Mouse (Mus musculus): Measurements from ENCODE around the gene Napa. TPM values are rescaled to one million over a fixed set of nuclear protein-coding genes. Genes with fewer than 3 reads are reported as not detected.

Napa gene
- polyA plus RNA-seq, 1 experiment from 2014 or later: 203 TPM

DNA sequence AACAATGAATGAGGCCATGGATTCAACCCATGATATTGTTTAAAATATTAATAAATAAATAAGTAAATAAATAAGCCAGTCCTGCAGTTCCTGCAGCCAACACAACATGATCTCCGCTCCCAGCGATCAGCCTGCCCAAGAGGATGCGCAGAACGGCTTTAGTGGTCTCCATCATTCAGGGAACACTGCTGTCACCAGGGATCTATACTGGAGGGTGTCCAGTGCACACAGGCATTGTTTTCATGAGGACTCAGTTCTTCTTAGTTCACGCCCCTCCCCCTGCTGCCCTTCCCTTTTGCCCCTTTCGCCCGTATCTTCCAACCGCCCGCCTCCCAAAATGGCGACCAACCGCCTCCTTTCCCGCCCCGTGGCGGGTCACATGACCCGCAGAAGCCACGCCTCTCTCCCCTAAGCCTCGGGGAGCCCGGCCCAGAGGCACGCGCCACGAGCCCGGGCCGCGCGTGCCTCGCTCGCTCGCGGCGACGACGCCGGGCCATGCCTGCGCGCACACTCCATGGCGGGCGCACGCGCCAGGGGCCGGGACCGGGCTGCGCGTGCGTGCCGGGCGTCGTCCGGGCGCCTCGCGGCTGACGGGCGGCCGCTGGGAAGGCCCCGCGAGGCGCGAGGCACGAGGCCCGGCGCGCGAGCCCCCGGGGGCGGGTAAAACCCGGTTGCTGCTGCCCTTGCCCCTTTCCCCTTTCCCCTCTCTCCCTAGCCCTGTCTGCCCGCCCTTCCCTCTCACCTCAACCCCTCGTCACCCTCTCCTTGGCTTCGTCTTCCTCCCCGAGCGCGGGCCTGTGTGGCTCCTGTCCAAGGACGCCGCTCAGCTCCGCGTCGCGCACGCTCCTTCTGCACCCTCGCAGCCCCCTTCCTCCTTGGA lies 36.8 kb upstream of the Napa start, which contains the start of gene Zfp541:
Gene Zfp541, plus strand, starts transcription at position 596 of the 880 bp plus-strand sequence.
- Histone ChIP-seq H3K4me2 (peak within 1 kb of the TSS; percentile 34; the same call in 1 of the 2 replicates), H3K9me3 (replicated peaks) (0 out of 2 replicates have a peak, but pooled peaks cover 7% of the 10 kb centered on the region), H3K27ac (no peak within 1 kb of the TSS), H3K4me1 (peaks cover 4% of the 10 kb centered on the region; the same call in 1 of the 2 replicates), H3K27me3 (peaks cover 30% of the 10 kb centered on the region), H3K36me3 (no peaks in the 10 kb centered on the region), H3K9ac (no peak within 1 kb of the TSS), H3K4me3 (replicated peaks) (peak within 1 kb of the TSS; percentile 10; the same call in 1 of the 2 replicates)
- 51% methylated on average over 71 of the region's 80 CpGs for WGBS
- no peak for ATAC-seq (replicated peaks; ENCODE audit: low FRiP score)

DNA sequence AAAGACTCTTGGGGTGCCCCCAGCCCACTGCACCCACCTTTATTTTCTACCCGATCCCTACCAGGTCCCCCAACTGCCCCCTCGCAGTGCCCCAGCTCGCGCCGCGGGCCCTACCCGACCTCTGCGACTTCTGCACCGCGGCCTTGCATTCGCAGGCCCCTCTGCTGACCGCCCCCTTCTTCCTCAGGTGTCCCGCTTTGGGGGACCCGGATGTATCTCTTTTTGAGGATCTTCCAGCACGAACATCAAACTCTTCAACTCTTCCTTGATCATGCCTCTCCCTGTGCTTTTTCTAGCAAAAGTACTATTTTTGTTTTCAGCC lies 36.2 kb upstream of the Napa start:
- Histone ChIP-seq H3K9ac (no peak overlapping the region), H3K9me3 (replicated peaks) (0 out of 2 replicates have a peak, but pooled peaks cover 7% of the 10 kb centered on the region), H3K36me3 (no peaks in the 10 kb centered on the region), H3K4me3 (replicated peaks) (no peak overlapping the region), H3K4me1 (peaks cover 4% of the 10 kb centered on the region; the same call in 1 of the 2 replicates), H3K4me2 (no peak overlapping the region), H3K27ac (no peak overlapping the region), H3K27me3 (peaks cover 30% of the 10 kb centered on the region)
- 76% methylated on average over 15 of the region's 15 CpGs for WGBS
- no peak for ATAC-seq (replicated peaks; ENCODE audit: low FRiP score)

GRCm38 (mm10) chr7:16063490-16063889 lies 34.8 kb upstream of the Napa start:
- WGBS: 39% methylated on average over 4 of the region's 4 CpGs
- Histone ChIP-seq H3K36me3 (no peaks in the 10 kb centered on the region), H3K27me3 (peaks cover 30% of the 10 kb centered on the region), H3K4me2 (no peak overlapping the region), H3K4me1 (peaks cover 4% of the 10 kb centered on the region; the same call in 1 of the 2 replicates), H3K9me3 (replicated peaks) (0 out of 2 replicates have a peak, but pooled peaks cover 7% of the 10 kb centered on the region), H3K9ac (no peak overlapping the region), H3K4me3 (replicated peaks) (no peak overlapping the region), H3K27ac (no peak overlapping the region)
- no peak for ATAC-seq (replicated peaks; ENCODE audit: low FRiP score)

GRCm38 (mm10) chr7:16070846-16071245 lies 27.4 kb upstream of the Napa start:
- Histone ChIP-seq H3K27ac (no peak overlapping the region), H3K4me1 (no peaks in the 10 kb centered on the region), H3K9ac (no peak overlapping the region), H3K27me3 (no peaks in the 10 kb centered on the region), H3K4me3 (replicated peaks) (no peak overlapping the region), H3K4me2 (no peak overlapping the region), H3K36me3 (no peaks in the 10 kb centered on the region), H3K9me3 (replicated peaks) (no peaks in the 10 kb centered on the region)
- ATAC-seq (replicated peaks; ENCODE audit: low FRiP score): no peak

DNA sequence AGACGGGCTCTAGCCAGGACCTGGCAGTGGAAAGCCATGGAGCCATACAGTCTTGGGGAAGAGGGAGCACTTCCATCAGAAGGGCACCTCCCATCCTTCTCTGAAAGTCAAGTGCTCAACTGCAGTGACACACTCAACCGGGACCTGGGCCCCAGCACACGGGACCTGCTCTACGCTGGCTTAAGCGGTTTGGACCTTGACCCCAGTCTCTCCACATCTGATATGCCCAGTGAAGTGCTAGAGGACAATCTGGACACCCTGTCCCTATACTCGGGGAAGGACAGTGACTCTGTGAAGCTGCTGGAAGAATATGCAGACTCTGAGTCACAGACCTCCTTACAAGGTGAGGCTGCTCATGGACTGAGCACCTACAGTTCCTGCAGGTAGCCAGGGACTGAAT lies 26.4 kb upstream of the Napa start:
- Histone ChIP-seq H3K27ac (no peak overlapping the region), H3K27me3 (no peaks in the 10 kb centered on the region), H3K36me3 (no peaks in the 10 kb centered on the region), H3K9me3 (replicated peaks) (no peaks in the 10 kb centered on the region), H3K9ac (no peak overlapping the region), H3K4me3 (replicated peaks) (no peak overlapping the region), H3K4me2 (no peak overlapping the region), H3K4me1 (no peaks in the 10 kb centered on the region)
- WGBS: 72% methylated on average over 6 of the region's 6 CpGs
- ATAC-seq (replicated peaks; ENCODE audit: low FRiP score): no peak

GRCm38 (mm10) chr7:16079947-16080346 lies 18.3 kb upstream of the Napa start:
- H3K4me3 ChIP-seq (replicated peaks): no peak overlapping the region
- no peak overlapping the region for H3K9ac ChIP-seq
- no peak overlapping the region for H3K4me2 ChIP-seq
- H3K27ac ChIP-seq: no peak overlapping the region
- no peak for ATAC-seq (replicated peaks; ENCODE audit: low FRiP score)
- H3K36me3 ChIP-seq: no peaks in the 10 kb centered on the region
- no peaks in the 10 kb centered on the region for H3K9me3 ChIP-seq (replicated peaks)
- 0 out of 2 replicates have a peak, but pooled peaks cover 5% of the 10 kb centered on the region for H3K27me3 ChIP-seq
- H3K4me1 ChIP-seq: no peaks in the 10 kb centered on the region
- 70% methylated on average over 1 of the region's 1 CpGs for WGBS

GRCm38 (mm10) chr7:16080581-16080980 lies 17.7 kb upstream of the Napa start:
- Histone ChIP-seq H3K27ac (no peak overlapping the region), H3K9me3 (replicated peaks) (no peaks in the 10 kb centered on the region), H3K9ac (no peak overlapping the region), H3K27me3 (0 out of 2 replicates have a peak, but pooled peaks cover 5% of the 10 kb centered on the region), H3K4me2 (no peak overlapping the region), H3K4me3 (replicated peaks) (no peak overlapping the region), H3K36me3 (no peaks in the 10 kb centered on the region), H3K4me1 (no peaks in the 10 kb centered on the region)
- 63% methylated on average over 4 of the region's 4 CpGs for WGBS
- no peak for ATAC-seq (replicated peaks; ENCODE audit: low FRiP score)

DNA sequence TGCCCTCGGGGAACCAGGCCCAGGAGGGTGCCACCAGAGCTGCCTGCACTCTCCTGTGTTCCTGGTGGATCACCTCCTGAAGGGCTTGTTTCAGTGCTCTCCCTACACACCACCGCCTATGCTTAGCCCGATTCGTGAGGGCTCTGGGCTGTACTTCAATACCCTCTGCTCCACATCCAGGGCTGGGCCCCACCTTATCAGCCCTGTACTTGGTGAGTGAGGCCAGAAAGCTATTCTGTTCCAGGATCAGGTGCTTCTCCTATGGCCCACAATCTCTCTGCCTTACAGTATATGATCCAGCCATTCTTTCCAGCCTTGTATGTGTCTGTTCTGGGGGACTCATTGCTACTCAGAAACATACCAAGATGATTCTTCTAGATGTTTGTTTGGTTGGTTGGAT lies 14.9 kb upstream of the Napa start:
- Histone ChIP-seq H3K9me3 (replicated peaks) (no peaks in the 10 kb centered on the region), H3K9ac (no peak overlapping the region), H3K4me1 (no peaks in the 10 kb centered on the region), H3K27me3 (0 out of 2 replicates have a peak, but pooled peaks cover 5% of the 10 kb centered on the region), H3K4me2 (no peak overlapping the region), H3K4me3 (replicated peaks) (no peak overlapping the region), H3K27ac (no peak overlapping the region), H3K36me3 (no peaks in the 10 kb centered on the region)
- 59% methylated on average over 4 of the region's 4 CpGs for WGBS
- no peak for ATAC-seq (replicated peaks; ENCODE audit: low FRiP score)

DNA sequence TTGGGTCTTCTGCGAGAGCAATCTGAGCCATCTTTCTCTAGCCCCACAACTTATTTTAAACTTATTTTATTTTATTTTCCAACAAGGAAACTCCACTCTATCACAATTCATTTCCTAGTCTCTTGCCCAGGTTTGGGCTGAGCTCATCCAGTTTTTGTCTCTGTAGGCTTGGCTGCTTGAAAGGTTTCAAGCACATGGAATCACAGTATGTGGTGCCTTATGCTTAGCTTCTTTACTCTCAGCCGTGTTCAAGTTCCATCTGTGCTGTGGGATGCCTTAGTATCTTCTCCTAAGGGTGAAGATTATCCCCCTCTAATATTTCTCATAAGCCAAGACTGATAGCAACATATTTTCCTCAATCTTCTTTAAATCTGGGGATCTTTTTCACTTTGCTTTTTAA lies 10.7 kb upstream of the Napa start:
- no peaks in the 10 kb centered on the region for H3K36me3 ChIP-seq
- no peak overlapping the region for H3K9ac ChIP-seq
- no peaks in the 10 kb centered on the region for H3K4me1 ChIP-seq
- no peak overlapping the region for H3K27ac ChIP-seq
- H3K4me3 ChIP-seq (replicated peaks): no peak overlapping the region
- ATAC-seq (replicated peaks; ENCODE audit: low FRiP score): no peak
- no peaks in the 10 kb centered on the region for H3K9me3 ChIP-seq (replicated peaks)
- H3K27me3 ChIP-seq: peaks cover 9% of the 10 kb centered on the region; the same call in 1 of the 2 replicates
- 75% methylated on average over 2 of the region's 2 CpGs for WGBS
- H3K4me2 ChIP-seq: no peak overlapping the region

DNA sequence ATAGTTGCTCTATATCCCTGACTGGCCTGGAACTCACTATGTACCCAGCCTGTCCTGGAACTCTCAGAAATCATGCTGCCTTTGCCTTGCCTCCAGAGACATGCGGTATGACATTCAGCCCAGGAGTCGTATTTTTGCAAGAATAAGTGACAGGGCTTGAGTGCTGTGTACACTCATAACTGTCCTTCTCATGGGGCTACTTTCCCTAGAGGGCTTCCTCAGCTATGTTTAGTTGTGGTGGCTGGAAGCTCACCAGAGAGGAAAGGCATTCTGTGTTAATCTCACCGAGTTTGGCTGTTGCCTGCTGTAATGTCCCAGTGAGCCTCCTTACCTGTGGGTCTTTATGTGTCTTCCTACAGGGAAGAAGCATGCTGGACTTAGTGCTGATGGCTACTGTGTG lies 3.7 kb upstream of the Napa start:
- H3K9me3 ChIP-seq (replicated peaks): no peaks in the 10 kb centered on the region
- no peak overlapping the region for H3K4me3 ChIP-seq (replicated peaks)
- H3K9ac ChIP-seq: no peak overlapping the region
- H3K4me1 ChIP-seq: peaks cover 9% of the 10 kb centered on the region
- H3K4me2 ChIP-seq: no peak overlapping the region
- no peak overlapping the region for H3K27ac ChIP-seq
- no peak for ATAC-seq (replicated peaks; ENCODE audit: low FRiP score)
- WGBS: 69% methylated on average over 3 of the region's 3 CpGs
- H3K36me3 ChIP-seq: no peaks in the 10 kb centered on the region
- H3K27me3 ChIP-seq: peaks cover 18% of the 10 kb centered on the region

DNA sequence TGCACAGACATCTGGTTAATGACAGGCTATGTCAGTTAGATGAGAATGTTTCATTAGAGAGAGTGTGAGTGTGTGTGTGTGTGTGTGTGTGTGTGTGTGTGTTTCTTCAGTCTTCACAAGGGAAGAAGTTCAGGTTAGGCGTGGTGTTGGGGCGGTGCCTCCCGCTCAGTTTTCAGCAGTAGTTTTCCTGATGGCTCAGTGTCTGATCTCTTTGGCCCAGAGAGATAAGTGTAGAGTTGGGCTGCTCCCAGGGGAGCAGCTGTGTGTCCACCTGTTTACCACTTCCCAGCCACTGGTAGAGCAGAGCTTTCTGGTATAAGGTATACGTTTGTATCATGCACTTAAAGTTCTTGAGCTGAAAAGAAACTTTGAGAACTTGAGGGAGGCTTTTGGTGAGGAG lies 1.6 kb downstream of the Napa start:
- Histone ChIP-seq H3K36me3 (peaks cover 43% of the 10 kb centered on the region), H3K27me3 (peaks cover 9% of the 10 kb centered on the region; the same call in 1 of the 2 replicates), H3K4me3 (replicated peaks) (peak overlapping the region; percentile 82), H3K9ac (peak overlapping the region; percentile 97; the same call in 1 of the 2 replicates), H3K9me3 (replicated peaks) (no peaks in the 10 kb centered on the region), H3K4me1 (peaks cover 27% of the 10 kb centered on the region), H3K27ac (no peak overlapping the region), H3K4me2 (peak overlapping the region; percentile 70)
- 92% methylated on average over 4 of the region's 4 CpGs for WGBS
- no peak for ATAC-seq (replicated peaks; ENCODE audit: low FRiP score)

DNA sequence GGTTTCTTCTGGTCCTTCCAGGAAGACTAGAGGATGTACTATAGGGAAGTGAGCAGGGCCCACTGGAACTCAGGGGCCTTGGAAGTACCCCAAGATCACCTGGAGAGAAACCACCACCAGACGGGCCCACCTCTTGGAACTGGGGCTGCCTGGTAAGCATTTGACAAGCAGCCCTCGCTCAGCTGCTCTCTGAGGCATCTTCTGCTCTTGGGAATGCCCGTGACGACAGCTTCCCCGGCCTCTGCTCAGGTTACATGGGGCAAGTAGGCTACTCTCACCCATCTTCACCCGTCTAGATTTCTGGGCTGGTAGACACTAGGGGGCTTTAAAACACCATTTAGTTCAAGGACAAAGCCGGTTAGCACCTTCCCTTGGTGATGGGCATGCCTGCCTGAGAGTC lies 2.8 kb downstream of the Napa start:
- H3K4me1 ChIP-seq: peaks cover 27% of the 10 kb centered on the region
- WGBS: 61% methylated on average over 7 of the region's 7 CpGs
- no peak overlapping the region for H3K27ac ChIP-seq
- H3K9me3 ChIP-seq (replicated peaks): no peaks in the 10 kb centered on the region
- H3K9ac ChIP-seq: no peak overlapping the region
- H3K27me3 ChIP-seq: 0 out of 2 replicates have a peak, but pooled peaks cover 2% of the 10 kb centered on the region
- H3K4me3 ChIP-seq (replicated peaks): no peak overlapping the region
- no peak overlapping the region for H3K4me2 ChIP-seq
- ATAC-seq (replicated peaks; ENCODE audit: low FRiP score): no peak
- H3K36me3 ChIP-seq: peaks cover 45% of the 10 kb centered on the region
